Comparison of ENCODE assay signal across 13 mouse cellular contexts in the genomic region with DNA sequence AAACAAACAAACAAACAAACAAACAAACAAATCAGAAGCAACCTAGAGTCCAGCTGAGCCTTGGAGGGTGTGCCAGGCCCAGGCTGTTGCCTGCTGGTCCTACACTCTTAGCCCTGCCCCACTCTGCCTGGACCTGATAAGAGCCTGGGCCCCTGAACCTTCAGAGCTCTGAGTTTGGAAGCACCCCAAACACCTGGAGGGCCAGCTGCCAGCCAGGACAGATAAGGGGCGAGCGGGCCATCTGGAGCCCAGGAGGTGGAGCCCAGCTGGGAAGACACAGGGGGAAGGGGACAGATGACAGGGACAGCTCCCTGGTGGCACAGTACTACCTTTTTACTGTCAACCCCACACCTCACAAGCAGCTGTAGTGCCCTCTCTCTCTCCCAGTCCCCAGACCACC. TPM values are rescaled to one million over a fixed set of nuclear protein-coding genes. Genes with fewer than 3 reads are reported as not detected.
A peak's percentile ranks its signal among the peaks of the same experiment; 100 is the strongest.
DNase-seq lines count a peak whose midpoint lies in the region; ATAC-seq and TF ChIP-seq lines count a peak whose summit lies in the region.
"Had no signal": no experiment of that assay in that cellular context is flagged by ENCODE, and none has a peak within 500 bp of the region (broad histone marks: within the 10 kb centered on the region; RNA-seq: fewer than 3 reads in every experiment).

No protein-coding gene starts in this region.

- H3K4me2 ChIP-seq in heart, embryonic 14.5 days (ENCODE audit: low read length) = no peak overlapping the region
- H3K4me2 ChIP-seq: lung, embryonic 15.5 days had no signal

- TF ChIP-seq CTCF in bone marrow, adult 2 months (IDR thresholded peaks at IDR 0.05; ENCODE audit: control insufficient read depth, insufficient read depth, low read length) = no peak; the same call in 1 of the 2 replicates

- no peak for DNase-seq in heart, postnatal 25 days (ENCODE audit: low spot score)
- peak; percentile 36 to 40 for DNase-seq in heart, postnatal 10 days
- peak; percentile 31 for DNase-seq in skeletal muscle tissue, adult 2 months (ENCODE audit: low read depth, low spot score)
- DNase-seq in left cerebral cortex, postnatal 10 days (ENCODE audit: extremely low spot score in 1 of 2, low spot score in 2 of 2) = no peak
- no peak for DNase-seq in kidney, postnatal 36 days
- no peak for DNase-seq in kidney, postnatal 4 days
- DNase-seq: cerebellum, postnatal 36 days; gastrocnemius, postnatal 25 days had no signal

- no peaks in the 10 kb centered on the region; a peak in 1 of 4 replicates for H3K4me1 ChIP-seq in heart, embryonic 14.5 days (ENCODE audit: control insufficient read depth in 2 of 2, insufficient read depth in 2 of 2, low read length in 2 of 2)
- no peaks in the 10 kb centered on the region; the same call in 1 of the 2 replicates for H3K4me1 ChIP-seq in bone marrow, adult 2 months (ENCODE audit: control insufficient read depth, insufficient read depth, low read length)
- H3K4me1 ChIP-seq: lung, embryonic 15.5 days had no signal

- H3K27me3 ChIP-seq in heart, embryonic 14.5 days (ENCODE audit: control insufficient read depth, insufficient read depth, low read length) = peaks cover 8% of the 10 kb centered on the region
- H3K27me3 ChIP-seq: lung, embryonic 15.5 days had no signal

- intact Hi-C loops in heart, postnatal 25 days (cut with DNase I) = no loop called here
- intact Hi-C loops in heart, postnatal 10 days (cut with DNase I) = no loop called here
- intact Hi-C loops in left cerebral cortex, postnatal 10 days (cut with DNase I) = no loop called here

- H3K9ac ChIP-seq in heart, embryonic 14.5 days (ENCODE audit: low read length) = no peak overlapping the region
- H3K9ac ChIP-seq: lung, embryonic 15.5 days had no signal

- H3K4me3 ChIP-seq in heart, embryonic 14.5 days (ENCODE audit: control insufficient read depth in 1 of 2, insufficient read depth in 1 of 2, low read depth in 1 of 2, low read length in 2 of 2) = no peak overlapping the region
- H3K4me3 ChIP-seq in bone marrow, adult 2 months (replicated peaks; ENCODE audit: control insufficient read depth, low read depth, low read length) = peak overlapping the region; percentile 91
- H3K4me3 ChIP-seq: lung, embryonic 15.5 days had no signal

- H3K9me3 ChIP-seq in heart, embryonic 14.5 days (ENCODE audit: control insufficient read depth, low read length) = no peaks in the 10 kb centered on the region
- H3K9me3 ChIP-seq: lung, embryonic 15.5 days had no signal

- WGBS in heart, embryonic 14.5 days = 12% methylated on average over 2 of the region's 2 CpGs
- 40% methylated on average over 2 of the region's 2 CpGs for WGBS in bone marrow, adult 2 months

- H3K36me3 ChIP-seq in heart, embryonic 14.5 days (ENCODE audit: control insufficient read depth, insufficient read depth, low read length) = no peaks in the 10 kb centered on the region
- H3K36me3 ChIP-seq: lung, embryonic 15.5 days had no signal

- H3K27ac ChIP-seq in heart, embryonic 14.5 days (replicated peaks in 1 of 2; ENCODE audit: control insufficient read depth in 1 of 2, insufficient read depth in 1 of 2, low read depth in 2 of 2, low read length in 2 of 2) = no peak overlapping the region
- H3K27ac ChIP-seq in bone marrow, adult 2 months (ENCODE audit: control insufficient read depth, insufficient read depth, low read depth, low read length, poor library complexity) = peak overlapping the region; percentile 90
- H3K27ac ChIP-seq: lung, embryonic 15.5 days had no signal

- ATAC-seq in heart, embryonic 14.5 days (ENCODE audit: insufficient number of reproducible peaks, insufficient read depth, low FRiP score, low read depth) = 0 out of 2 replicates have a peak, but pooled peaks have one; percentile 28
- ATAC-seq: CD4-positive, CD25-positive, alpha-beta regulatory T cell, adult 4 months had no signal

- peak; percentile 93 for TF ChIP-seq POLR2A in bone marrow, adult 2 months (IDR thresholded peaks at IDR 0.05; ENCODE audit: borderline replicate concordance, control insufficient read depth, low read depth, low read length)

RNA-seq across cellular contexts. Expression of a gene that starts 2.4 kb away (rescaled TPM):
- 5.6 and 11.8 TPM in 2 replicates for polyA plus RNA-seq in heart, embryonic 14.5 days (2014; fragmentation: Nextera tagmentation; extraction: Ambion mirVana)
- total RNA-seq in heart, postnatal 25 days (2021) = 1 to 10 TPM; 5.3 to 9.5 TPM
- polyA plus RNA-seq in bone marrow, adult 2 months (2011; ENCODE audit: insufficient read depth, insufficient read length, low replicate concordance, missing spikeins) = 762 and 950 TPM in 2 replicates
- total RNA-seq in heart, postnatal 10 days (2021) = 10 to 100 TPM in 1 of 2 experiments, 1 to 10 TPM in 1; 3.5 to 13.0 TPM
- 1 to 10 TPM in 1 of 2 experiments, under 1 TPM in 1; 0.47 to 1.2 TPM for total RNA-seq in left cerebral cortex, postnatal 10 days (2021)
- polyA plus RNA-seq: CD4-positive, CD25-positive, alpha-beta regulatory T cell, adult 4 months; testis, adult 2 months had no signal

RNA-seq across cellular contexts. Expression of a gene that starts 29.6 kb away (rescaled TPM):
- 0.81 and 1.2 TPM in 2 replicates for polyA plus RNA-seq in heart, embryonic 14.5 days (2014; fragmentation: Nextera tagmentation; extraction: Ambion mirVana)
- total RNA-seq in heart, postnatal 25 days (2021) = not detected
- polyA plus RNA-seq in bone marrow, adult 2 months (2011; ENCODE audit: insufficient read depth, insufficient read length, low replicate concordance, missing spikeins) = 2.3 and 3.2 TPM in 2 replicates
- total RNA-seq in heart, postnatal 10 days (2021) = under 1 TPM; 0.29 to 0.32 TPM
- 100 to 1,000 TPM; 329 to 332 TPM for total RNA-seq in left cerebral cortex, postnatal 10 days (2021)

RNA-seq across cellular contexts. Expression of a gene that starts 44.1 kb away (rescaled TPM):
- polyA plus RNA-seq in heart, embryonic 14.5 days (2014; fragmentation: Nextera tagmentation; extraction: Ambion mirVana) = 50.2 and 53.6 TPM in 2 replicates
- 10 to 100 TPM; 56.7 to 57.3 TPM for total RNA-seq in heart, postnatal 25 days (2021)
- 95.0 and 126 TPM in 2 replicates for polyA plus RNA-seq in bone marrow, adult 2 months (2011; ENCODE audit: insufficient read depth, insufficient read length, low replicate concordance, missing spikeins)
- total RNA-seq in heart, postnatal 10 days (2021) = 10 to 100 TPM; 78.3 to 80.9 TPM
- total RNA-seq in left cerebral cortex, postnatal 10 days (2021) = 100 to 1,000 TPM in 1 of 2 experiments, 10 to 100 TPM in 1; 97.0 to 100 TPM

RNA-seq across cellular contexts. Expression of a gene that starts 44.1 kb away (rescaled TPM):
- 266 and 295 TPM in 2 replicates for polyA plus RNA-seq in heart, embryonic 14.5 days (2014; fragmentation: Nextera tagmentation; extraction: Ambion mirVana)
- total RNA-seq in heart, postnatal 25 days (2021) = 100 to 1,000 TPM; 163 to 175 TPM
- 207 and 269 TPM in 2 replicates for polyA plus RNA-seq in bone marrow, adult 2 months (2011; ENCODE audit: insufficient read depth, insufficient read length, low replicate concordance, missing spikeins)
- total RNA-seq in heart, postnatal 10 days (2021) = 100 to 1,000 TPM; 155 to 156 TPM
- 10 to 100 TPM; 64.8 to 66.7 TPM for total RNA-seq in left cerebral cortex, postnatal 10 days (2021)

Comparison
In these comparisons a context has a peak if more than half of its experiments do, and no peak if none do; other contexts are left out.
1. DNase-seq: peak in heart, postnatal 10 days (2 of 2) and skeletal muscle tissue, adult 2 months (single experiment); none in heart, postnatal 25 days (single experiment), left cerebral cortex, postnatal 10 days (0 of 2), kidney, postnatal 36 days (0 of 2) and kidney, postnatal 4 days (0 of 2).
2. RNA of a gene that starts 29.6 kb away (total RNA-seq): 329 to 332 TPM in left cerebral cortex, postnatal 10 days; 0.29 to 0.32 TPM in heart, postnatal 10 days and not detected in heart, postnatal 25 days; every median in the first group is over 100 times any median in the second.